Mouse (Mus musculus): Measurements from ENCODE around the gene Scn2b.
A peak's percentile ranks its signal among the peaks of the same experiment; 100 is the strongest.

GRCm38 (mm10) chr9:45085741-45086690 is 31.6 kb upstream of the Scn2b start:
- no peak for TF ChIP-seq MAFK (IDR thresholded peaks at IDR 0.05; ENCODE audit: insufficient replicate concordance, low read length)
- TF ChIP-seq GABPA (IDR thresholded peaks at IDR 0.05; ENCODE audit: insufficient replicate concordance, low read depth, low read length), result no peak
- TF ChIP-seq EP300 (IDR thresholded peaks at IDR 0.05; ENCODE audit: low read length), result no peak
- peak; percentile 52 for TF ChIP-seq ELF1 (IDR thresholded peaks at IDR 0.05; ENCODE audit: low read depth, low read length)
- TF ChIP-seq CTCF (conservative IDR thresholded peaks at IDR 0.05 in 1 of 2, IDR thresholded peaks at IDR 0.05 in 1 of 2; ENCODE audit: low read depth in 2 of 2, low read length in 2 of 2), result no peak

Data from CH12.LX (cell line).